Comparison of ENCODE assay signal across 8 mouse cellular contexts in the genomic region with DNA sequence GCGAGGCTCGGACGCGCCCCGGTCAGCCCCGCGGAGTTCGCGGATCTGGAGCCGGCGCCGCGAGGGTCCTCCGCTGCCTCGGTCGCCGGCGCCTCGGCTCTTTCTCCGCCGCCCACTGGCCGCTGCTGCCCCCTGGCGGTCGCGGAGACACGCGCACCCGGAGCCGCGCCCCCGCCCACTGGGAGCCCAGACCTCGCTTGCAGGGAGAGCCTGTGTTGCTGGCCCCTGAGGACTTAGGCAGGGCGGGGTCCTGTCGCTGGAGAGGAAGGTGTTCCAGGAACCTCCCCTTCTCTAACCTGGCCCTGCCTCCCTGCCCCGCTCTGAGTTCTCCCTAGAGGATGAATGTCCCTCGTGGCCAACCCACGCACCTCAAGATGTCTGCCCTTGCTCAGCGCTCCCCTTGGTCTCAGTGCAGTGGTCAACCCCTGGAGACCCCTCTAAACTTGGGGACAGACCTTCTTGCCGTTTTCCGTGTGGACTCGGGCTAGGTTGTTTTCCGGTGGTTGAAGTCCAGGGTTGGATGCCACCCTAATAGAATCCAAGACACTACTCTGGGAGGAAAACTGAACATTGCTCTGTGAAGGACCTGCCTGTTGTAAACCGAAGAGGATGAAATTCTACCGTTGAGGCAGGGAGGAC. TPM values are rescaled to one million over a fixed set of nuclear protein-coding genes. Genes with fewer than 3 reads are reported as not detected.
DNase-seq lines count a peak whose midpoint lies in the region; ATAC-seq and TF ChIP-seq lines count a peak whose summit lies in the region.

No protein-coding gene starts in this region.

- H3K9me3 ChIP-seq in heart, embryonic 11.5 days (replicated peaks; ENCODE audit: control insufficient read depth, low read length), result no peaks in the 10 kb centered on the region
- H3K9me3 ChIP-seq in kidney, embryonic 14.5 days (ENCODE audit: control insufficient read depth, low read length), result no peaks in the 10 kb centered on the region
- H3K9me3 ChIP-seq in midbrain, postnatal 0 days (ENCODE audit: low read length), result no peaks in the 10 kb centered on the region

- H3K4me1 ChIP-seq in heart, embryonic 11.5 days (ENCODE audit: control insufficient read depth, insufficient read depth, low read length), result peaks cover 5% of the 10 kb centered on the region; the same call in 1 of the 2 replicates
- H3K4me1 ChIP-seq in kidney, embryonic 14.5 days (ENCODE audit: control insufficient read depth, insufficient read depth, low read length), result 0 out of 2 replicates have a peak, but pooled peaks cover 4% of the 10 kb centered on the region
- 0 out of 2 replicates have a peak, but pooled peaks cover 3% of the 10 kb centered on the region for H3K4me1 ChIP-seq in midbrain, postnatal 0 days (ENCODE audit: insufficient read depth, low read length)
- peaks cover 8% of the 10 kb centered on the region for H3K4me1 ChIP-seq in spleen, adult 2 months (ENCODE audit: control insufficient read depth, insufficient read depth, insufficient read length)

- peak; percentile 89 for TF ChIP-seq CTCF in brain, embryonic 14.5 days (IDR thresholded peaks at IDR 0.05; ENCODE audit: borderline replicate concordance, extremely low read depth, insufficient read depth, insufficient read length)
- peak; percentile 88 for TF ChIP-seq CTCF in midbrain, postnatal 0 days (IDR thresholded peaks at IDR 0.05)
- peak; percentile 66 for TF ChIP-seq CTCF in spleen, adult 2 months (IDR thresholded peaks at IDR 0.05; ENCODE audit: extremely low read depth, insufficient read depth, insufficient read length, insufficient replicate concordance)

- DNase-seq in B cell, adult 2 months, result peak; percentile 82 to 85
- DNase-seq in brain, embryonic 14.5 days (ENCODE audit: low read depth), result peak; percentile 86
- DNase-seq in liver, result peak; percentile 78
- peak; percentile 68 for DNase-seq in midbrain, postnatal 0 days (ENCODE audit: low spot score)
- DNase-seq in spleen, adult 2 months (ENCODE audit: low read depth in 1 of 2, low spot score in 2 of 2), result peak in 1 of 2 experiments; percentile 64

- H3K36me3 ChIP-seq in heart, embryonic 11.5 days (ENCODE audit: control insufficient read depth, insufficient read depth, low read length), result no peaks in the 10 kb centered on the region
- H3K36me3 ChIP-seq in kidney, embryonic 14.5 days (ENCODE audit: control insufficient read depth, insufficient read depth, low read length), result 0 out of 2 replicates have a peak, but pooled peaks cover 2% of the 10 kb centered on the region
- H3K36me3 ChIP-seq in midbrain, postnatal 0 days (ENCODE audit: insufficient read depth, low read length), result no peaks in the 10 kb centered on the region
- H3K36me3 ChIP-seq in spleen, adult 2 months (ENCODE audit: control insufficient read depth, insufficient read depth, low read length), result no peaks in the 10 kb centered on the region

- WGBS in heart, embryonic 11.5 days (ENCODE audit: insufficient replicate concordance), result 11% methylated on average over 40 of the region's 44 CpGs
- WGBS in kidney, embryonic 14.5 days, result 17% methylated on average over 29 of the region's 44 CpGs
- WGBS in midbrain, postnatal 0 days, result 20% methylated on average over 22 of the region's 44 CpGs
- 16% methylated on average over 38 of the region's 44 CpGs for WGBS in spleen, adult 2 months

- peak overlapping the region; percentile 77 for H3K27ac ChIP-seq in heart, embryonic 11.5 days (ENCODE audit: low read depth, low read length)
- peak overlapping the region; percentile 85 for H3K27ac ChIP-seq in kidney, embryonic 14.5 days (ENCODE audit: low read depth, low read length)
- H3K27ac ChIP-seq in midbrain, postnatal 0 days (ENCODE audit: low read depth, low read length), result peak overlapping the region; percentile 88
- H3K27ac ChIP-seq in spleen, adult 2 months (ENCODE audit: insufficient read depth, low read length), result no peak overlapping the region

- peak overlapping the region; percentile 82 for H3K4me2 ChIP-seq in heart, embryonic 11.5 days
- peak overlapping the region; percentile 68 for H3K4me2 ChIP-seq in kidney, embryonic 14.5 days (replicated peaks; ENCODE audit: low read depth, low read length)
- peak overlapping the region; percentile 57 for H3K4me2 ChIP-seq in midbrain, postnatal 0 days (ENCODE audit: low read depth, low read length, poor library complexity, severe bottlenecking)

- peak overlapping the region; percentile 78 for H3K4me3 ChIP-seq in heart, embryonic 11.5 days (ENCODE audit: low read depth, low read length)
- peak overlapping the region; percentile 80 for H3K4me3 ChIP-seq in kidney, embryonic 14.5 days (ENCODE audit: low read length)
- H3K4me3 ChIP-seq in midbrain, postnatal 0 days (ENCODE audit: low read depth, low read length), result peak overlapping the region; percentile 91
- peak overlapping the region; percentile 55; the same call in 1 of the 2 replicates for H3K4me3 ChIP-seq in spleen, adult 2 months (ENCODE audit: extremely low read depth, insufficient read depth, insufficient read length)

- peak overlapping the region; percentile 85 for H3K9ac ChIP-seq in heart, embryonic 11.5 days (ENCODE audit: low read depth, low read length)
- peak overlapping the region; percentile 92 for H3K9ac ChIP-seq in kidney, embryonic 14.5 days (ENCODE audit: low read depth, low read length)
- H3K9ac ChIP-seq in midbrain, postnatal 0 days (replicated peaks; ENCODE audit: low read length, poor library complexity, severe bottlenecking), result peak overlapping the region; percentile 91

- H3K27me3 ChIP-seq in heart, embryonic 11.5 days (ENCODE audit: control insufficient read depth, insufficient read depth, low read length), result peaks cover 16% of the 10 kb centered on the region
- no peaks in the 10 kb centered on the region for H3K27me3 ChIP-seq in kidney, embryonic 14.5 days (ENCODE audit: control insufficient read depth, insufficient read depth, low read length)
- no peaks in the 10 kb centered on the region for H3K27me3 ChIP-seq in midbrain, postnatal 0 days (ENCODE audit: insufficient read depth, low read length)
- peaks cover 12% of the 10 kb centered on the region for H3K27me3 ChIP-seq in spleen, adult 2 months (ENCODE audit: control insufficient read depth, insufficient read depth, low read length)

- 0 out of 2 replicates have a peak, but pooled peaks have one; percentile 52 for ATAC-seq in erythroblast, adult 5-6 weeks (replicated peaks; ENCODE audit: low FRiP score, poor library complexity, severe bottlenecking)
- peak; percentile 68 for ATAC-seq in heart, embryonic 11.5 days (replicated peaks; ENCODE audit: insufficient number of reproducible peaks, low FRiP score, low TSS enrichment)
- peak; percentile 75 for ATAC-seq in kidney, embryonic 14.5 days (ENCODE audit: low FRiP score, low TSS enrichment)
- ATAC-seq in midbrain, postnatal 0 days (ENCODE audit: low FRiP score), result peak; percentile 69

- TF ChIP-seq POLR2A in brain, embryonic 14.5 days (IDR thresholded peaks at IDR 0.05; ENCODE audit: borderline replicate concordance, extremely low read depth, insufficient read depth, insufficient read length, poor library complexity, severe bottlenecking), result peak; percentile 64; the same call in 1 of the 2 replicates
- TF ChIP-seq POLR2A in spleen, adult 2 months (IDR thresholded peaks at IDR 0.05; ENCODE audit: low read depth, low read length), result no peak

RNA-seq across cellular contexts. Expression of gene Srgap1, which starts 0.7 kb away (rescaled TPM):
- polyA plus RNA-seq in brain, embryonic 14.5 days (2012; rRNA removed), result 40.7 and 67.1 TPM in 2 replicates
- not detected in 2 replicates for total RNA-seq in erythroblast, adult 5-6 weeks (2015; ENCODE audit: low replicate concordance)
- total RNA-seq in erythroblast, adult 5-6 weeks (2017; ENCODE audit: low replicate concordance), result not detected in 2 replicates
- polyA plus RNA-seq in heart, embryonic 11.5 days (2014; fragmentation: Nextera tagmentation; extraction: Ambion mirVana), result 3.3 and 8.2 TPM in 2 replicates
- 18.7 and 20.5 TPM in 2 replicates for polyA plus RNA-seq in kidney, embryonic 14.5 days (2014; fragmentation: Nextera tagmentation; extraction: Ambion mirVana)
- total RNA-seq in midbrain, postnatal 0 days (2014; rRNA removed), result 31.0 and 31.1 TPM in 2 replicates
- 21.6 and 28.5 TPM in 2 replicates for polyA plus RNA-seq in midbrain, postnatal 0 days (2015; fragmentation: Nextera tagmentation; extraction: Ambion mirVana)
- polyA plus RNA-seq in spleen, adult 2 months (2012; rRNA removed), result 0.46 and 0.58 TPM in 2 replicates

RNA-seq across cellular contexts. Expression of gene Rxylt1, which starts 49.3 kb away (rescaled TPM):
- polyA plus RNA-seq in brain, embryonic 14.5 days (2012; rRNA removed), result 9.3 and 15.3 TPM in 2 replicates
- total RNA-seq in erythroblast, adult 5-6 weeks (2015; ENCODE audit: low replicate concordance), result 6.9 and 9.8 TPM in 2 replicates
- 0.84 and 1.4 TPM in 2 replicates for total RNA-seq in erythroblast, adult 5-6 weeks (2017; ENCODE audit: low replicate concordance)
- 38.9 and 42.7 TPM in 2 replicates for polyA plus RNA-seq in heart, embryonic 11.5 days (2014; fragmentation: Nextera tagmentation; extraction: Ambion mirVana)
- 56.1 and 57.9 TPM in 2 replicates for polyA plus RNA-seq in kidney, embryonic 14.5 days (2014; fragmentation: Nextera tagmentation; extraction: Ambion mirVana)
- total RNA-seq in midbrain, postnatal 0 days (2014; rRNA removed), result 24.4 and 31.8 TPM in 2 replicates
- 48.9 and 54.9 TPM in 2 replicates for polyA plus RNA-seq in midbrain, postnatal 0 days (2015; fragmentation: Nextera tagmentation; extraction: Ambion mirVana)
- polyA plus RNA-seq in spleen, adult 2 months (2012; rRNA removed), result 1.5 and 2.4 TPM in 2 replicates
